Mouse (Mus musculus) midbrain, embryonic 14.5 days (tissue): Measurements from ENCODE around the gene Mark1. TPM values are rescaled to one million over a fixed set of nuclear protein-coding genes. Genes with fewer than 3 reads are reported as not detected.

Experiments used
- ATAC-seq: fragments of 200-750 bp; cut with Nextera tagmentation; 2 replicates; pipeline ENCODE4 v1.8.0; 2017; ENCODE audit warnings: moderate number of reproducible peaks, moderate library complexity; ENCODE audit not compliant: low FRiP score, low TSS enrichment
- DNase-seq: peaks from one replicate; pipeline ENCODE4 v3.0.0-alpha.2; 2015
- H3K27ac ChIP-seq: fragments of 300-500 bp; sonication (generic); replicated peaks from 2 replicates; pipeline ENCODE4 v1.5.1; 2014; ENCODE audit warnings: mild to moderate bottlenecking, low read depth, low read length, moderate library complexity
- H3K27me3 ChIP-seq: fragments of 300-500 bp; sonication (generic); 2 replicates; pipeline ENCODE4 v1.6.1; 2014; ENCODE audit warnings: low read length, control low read depth, mixed read lengths; ENCODE audit not compliant: control insufficient read depth, insufficient read depth
- H3K36me3 ChIP-seq: fragments of 300-500 bp; sonication (generic); 2 replicates; pipeline ENCODE4 v1.6.1; 2014; ENCODE audit warnings: low read length, control low read depth; ENCODE audit not compliant: control insufficient read depth, insufficient read depth
- H3K4me1 ChIP-seq: fragments of 300-500 bp; sonication (generic); 2 replicates; pipeline ENCODE4 v1.6.1; 2014; ENCODE audit warnings: mild to moderate bottlenecking, antibody characterized with exemption, low read length, control low read depth; ENCODE audit not compliant: control insufficient read depth, insufficient read depth
- H3K4me2 ChIP-seq: fragments of 300-500 bp; sonication (generic); 2 replicates; pipeline ENCODE4 v1.6.1; 2014; ENCODE audit warnings: mild to moderate bottlenecking, low read length, moderate library complexity
- H3K4me3 ChIP-seq: fragments of 300-500 bp; sonication (generic); replicated peaks from 2 replicates; pipeline ENCODE4 v1.5.1; 2014; ENCODE audit warnings: low read depth, low read length
- H3K9ac ChIP-seq: fragments of 300-500 bp; sonication (generic); replicated peaks from 2 replicates; pipeline ENCODE4 v1.6.1; 2014; ENCODE audit warnings: mild to moderate bottlenecking, low read length, moderate library complexity
- H3K9me3 ChIP-seq: fragments of 300-500 bp; sonication (generic); 2 replicates; pipeline ENCODE4 v1.6.1; 2016; ENCODE audit warnings: low read length, control low read depth, mixed read lengths; ENCODE audit not compliant: control insufficient read depth
- WGBS: fragments of 180-500 bp; shearing (Covaris S2); extraction: QIAGEN DNeasy Blood & Tissue Kit; methylation state at CpG from one replicate; pipeline ENCODE4 v1.1.7; 2014; 5-methylcytosine and 5-hydroxymethylcytosine counted together
- polyA plus RNA-seq: library from polyadenylated mRNA; unstranded; fragments of >200 nt; fragmentation: Nextera tagmentation; extraction: Ambion mirVana; gene quantifications from 2 replicates; pipeline ENCODE4 v1.2.1, GENCODE M21; 2014

The Mark1 gene
- polyA plus RNA-seq, 1 experiment from 2014 or later, result 14.6 TPM

GRCm38 (mm10) chr1:184872069-184872819 lies 127.1 kb downstream of the Mark1 start:
- no peak overlapping the region for H3K27ac ChIP-seq
- DNase-seq, result no peak
- no peak overlapping the region for H3K4me2 ChIP-seq
- H3K9ac ChIP-seq, result no peak overlapping the region
- ATAC-seq, result no peak
- H3K9me3 ChIP-seq, result no peaks in the 10 kb centered on the region
- H3K4me3 ChIP-seq, result no peak overlapping the region
- H3K4me1 ChIP-seq, result no peaks in the 10 kb centered on the region
- H3K27me3 ChIP-seq, result no peaks in the 10 kb centered on the region
- no peaks in the 10 kb centered on the region for H3K36me3 ChIP-seq
- 84% methylated on average over 7 of the region's 7 CpGs for WGBS

- Histone ChIP-seq H3K4me2 (no peak overlapping the region), H3K36me3 (no peaks in the 10 kb centered on the region), H3K27me3 (no peaks in the 10 kb centered on the region), H3K9ac (no peak overlapping the region), H3K4me1 (no peaks in the 10 kb centered on the region), H3K27ac (no peak overlapping the region), H3K4me3 (no peak overlapping the region), H3K9me3 (no peaks in the 10 kb centered on the region)
- DNase-seq (no peak), ATAC-seq (no peak)
- WGBS, result 96% methylated on average over 1 of the region's 1 CpGs
These were observed 127.9 kb downstream of the Mark1 start for GRCm38 (mm10) chr1:184871506-184871905.

DNA sequence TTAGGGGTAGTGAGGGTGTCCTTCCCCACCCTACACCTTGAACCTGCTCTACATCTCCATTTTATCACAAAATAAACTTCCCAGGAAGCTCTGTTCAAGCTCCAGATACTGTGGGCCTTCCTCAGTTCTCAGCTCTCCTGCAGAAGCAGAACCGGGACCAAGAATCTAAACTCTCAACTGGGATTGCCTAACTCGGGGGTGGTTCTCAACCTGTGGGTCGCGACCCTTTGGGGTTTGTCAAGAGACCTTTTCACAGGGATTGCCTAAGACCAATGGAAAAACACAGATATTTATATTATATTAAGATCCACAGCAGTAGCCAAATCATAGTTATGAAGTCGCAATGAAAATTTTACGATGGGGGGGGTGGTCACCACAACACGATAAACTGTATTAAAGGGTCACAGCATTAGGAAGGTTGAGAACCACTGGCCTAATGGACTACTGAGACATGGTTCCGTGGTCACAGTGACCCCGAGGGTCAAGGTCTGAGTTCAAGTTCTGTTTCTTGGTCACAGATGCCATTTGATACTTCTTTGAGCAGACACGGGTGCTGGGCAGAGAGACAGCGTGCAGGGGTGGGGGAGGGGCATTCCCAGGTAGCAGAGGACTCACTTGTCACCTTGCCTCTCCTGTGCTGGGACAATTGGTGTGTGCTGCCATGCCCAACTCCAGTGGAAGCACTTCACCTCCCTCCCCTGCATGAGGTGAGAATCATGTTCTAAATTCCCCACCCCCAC lies 128.6 kb downstream of the Mark1 start:
- Histone ChIP-seq H3K36me3 (no peaks in the 10 kb centered on the region), H3K9me3 (no peaks in the 10 kb centered on the region), H3K27me3 (no peaks in the 10 kb centered on the region), H3K27ac (no peak overlapping the region), H3K4me1 (no peaks in the 10 kb centered on the region), H3K9ac (no peak overlapping the region), H3K4me2 (no peak overlapping the region), H3K4me3 (no peak overlapping the region)
- 90% methylated on average over 11 of the region's 11 CpGs for whole genome bisulfite sequencing
- no peak for DNase-seq
- ATAC-seq, result no peak

DNA sequence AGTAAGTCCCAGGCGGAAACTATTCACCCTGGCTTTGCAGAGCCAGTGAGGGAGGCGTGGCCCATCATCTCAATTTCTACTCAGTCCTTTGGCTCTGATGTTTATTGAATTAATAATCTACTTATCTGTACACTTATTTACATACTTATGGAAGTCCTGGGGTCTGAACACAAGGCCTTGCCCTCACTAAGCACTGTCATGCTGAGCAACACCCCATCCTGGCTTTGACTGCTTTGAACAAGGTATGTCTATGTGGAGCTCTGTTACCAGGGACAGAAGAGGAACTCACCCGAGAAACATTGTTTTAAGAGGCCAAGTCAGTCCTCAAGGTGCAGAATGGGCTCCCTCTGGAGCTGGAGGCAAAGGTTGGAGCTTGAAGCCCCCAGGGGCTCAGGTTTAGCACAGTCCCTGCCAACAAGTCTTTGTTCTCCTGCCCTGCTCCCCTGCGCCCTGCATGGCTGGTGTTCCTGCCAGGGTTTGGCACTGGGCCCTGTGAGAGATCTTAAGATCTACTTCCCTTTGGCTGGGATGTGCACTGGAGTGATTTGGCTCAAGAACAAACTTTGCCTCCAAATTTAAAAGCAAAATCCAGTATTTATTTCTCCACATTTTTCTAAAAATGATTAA lies 129.3 kb downstream of the Mark1 start:
- no peaks in the 10 kb centered on the region for H3K4me1 ChIP-seq
- 45% methylated on average over 4 of the region's 4 CpGs for WGBS
- no peak for ATAC-seq
- H3K27me3 ChIP-seq, result no peaks in the 10 kb centered on the region
- no peaks in the 10 kb centered on the region for H3K36me3 ChIP-seq
- no peak overlapping the region for H3K4me3 ChIP-seq
- no peaks in the 10 kb centered on the region for H3K9me3 ChIP-seq
- H3K9ac ChIP-seq, result no peak overlapping the region
- H3K27ac ChIP-seq, result no peak overlapping the region
- DNase-seq, result peak; percentile 37
- H3K4me2 ChIP-seq, result no peak overlapping the region

DNA sequence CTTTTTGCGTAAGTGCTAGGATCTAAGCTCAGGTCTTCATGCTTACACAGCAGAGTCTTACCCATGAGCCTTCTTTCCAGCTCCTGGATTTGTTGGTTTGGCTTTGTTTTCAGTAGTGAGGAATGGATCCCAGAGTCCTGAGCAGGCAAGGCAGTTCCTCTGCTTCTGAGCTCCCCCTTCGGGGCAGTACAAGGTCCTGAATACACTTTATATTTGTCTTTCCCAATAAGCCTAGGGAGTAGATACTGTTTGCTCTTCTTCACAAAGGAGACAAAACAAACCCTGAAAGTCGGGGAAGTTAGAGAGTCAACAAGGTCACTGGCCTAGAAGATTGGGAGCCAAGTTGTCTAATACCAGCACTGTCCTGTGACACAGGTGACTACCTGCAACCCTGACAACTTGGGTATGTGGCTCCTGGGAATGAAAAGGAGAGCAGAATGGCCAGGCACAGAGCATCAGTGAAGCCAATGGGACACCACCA lies 131.7 kb downstream of the Mark1 start:
- ATAC-seq (no peak), DNase-seq (no peak)
- Histone ChIP-seq H3K4me2 (no peak overlapping the region), H3K36me3 (no peaks in the 10 kb centered on the region), H3K4me1 (no peaks in the 10 kb centered on the region), H3K27me3 (no peaks in the 10 kb centered on the region), H3K27ac (no peak overlapping the region), H3K9ac (no peak overlapping the region), H3K4me3 (no peak overlapping the region), H3K9me3 (no peaks in the 10 kb centered on the region)
- WGBS, result 78% methylated on average over 3 of the region's 3 CpGs

DNA sequence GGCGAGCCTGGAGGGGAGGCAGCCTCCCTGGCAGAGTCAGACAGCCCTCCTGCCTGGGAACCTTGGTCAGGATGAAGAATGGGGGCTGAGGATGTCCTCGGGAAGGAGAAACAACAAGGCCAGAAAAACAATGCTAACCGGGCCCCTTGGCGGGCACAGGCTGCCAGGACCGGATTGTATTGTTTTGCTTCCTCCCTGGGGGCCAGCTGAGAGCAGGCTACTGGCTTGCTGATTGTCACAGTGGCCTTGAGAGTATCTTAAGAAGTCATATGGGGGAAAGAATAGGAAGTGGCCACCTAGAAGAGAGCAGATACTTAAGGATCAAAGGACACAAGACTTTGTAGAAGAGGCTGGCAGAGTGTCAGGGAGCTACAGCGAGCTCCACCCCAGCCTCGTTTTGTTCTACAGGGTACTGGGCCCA lies 135.0 kb downstream of the Mark1 start:
- Histone ChIP-seq H3K27ac (no peak overlapping the region; the same call in 1 of the 2 replicates), H3K4me1 (no peaks in the 10 kb centered on the region), H3K4me3 (no peak overlapping the region), H3K27me3 (no peaks in the 10 kb centered on the region), H3K36me3 (no peaks in the 10 kb centered on the region), H3K9me3 (no peaks in the 10 kb centered on the region), H3K9ac (no peak overlapping the region), H3K4me2 (no peak overlapping the region)
- 16% methylated on average over 7 of the region's 7 CpGs for WGBS
- ATAC-seq (no peak), DNase-seq (no peak)

GRCm38 (mm10) chr1:184862636-184863035 lies 136.7 kb downstream of the Mark1 start:
- Histone ChIP-seq H3K4me2 (no peak overlapping the region), H3K27me3 (no peaks in the 10 kb centered on the region), H3K9ac (no peak overlapping the region), H3K4me3 (no peak overlapping the region), H3K4me1 (no peaks in the 10 kb centered on the region), H3K36me3 (no peaks in the 10 kb centered on the region), H3K27ac (no peak overlapping the region), H3K9me3 (no peaks in the 10 kb centered on the region)
- WGBS, result 91% methylated on average over 6 of the region's 6 CpGs
- no peak for ATAC-seq
- no peak for DNase-seq

- no peak overlapping the region for H3K4me2 ChIP-seq
- ATAC-seq (no peak), DNase-seq (no peak)
- 87% methylated on average over 2 of the region's 2 CpGs for WGBS
- H3K27me3 ChIP-seq, result no peaks in the 10 kb centered on the region
- no peaks in the 10 kb centered on the region for H3K36me3 ChIP-seq
- no peak overlapping the region for H3K9ac ChIP-seq
- H3K27ac ChIP-seq, result no peak overlapping the region
- H3K9me3 ChIP-seq, result no peaks in the 10 kb centered on the region
- no peaks in the 10 kb centered on the region for H3K4me1 ChIP-seq
- no peak overlapping the region for H3K4me3 ChIP-seq
These were observed 137.8 kb downstream of the Mark1 start for GRCm38 (mm10) chr1:184861551-184861950.
